Mouse (Mus musculus) midbrain, embryonic 12.5 days (tissue): ENCODE measurements around the gene Atxn3. TPM values are rescaled to one million over a fixed set of nuclear protein-coding genes. Genes with fewer than 3 reads are reported as not detected.
"Not testable (repeated sequence)": the region's sequence is repeated elsewhere in the genome, so short reads cannot be mapped to it uniquely, and the experiment has no call there.

Source experiments
- ATAC-seq: fragments of 200-750 bp; cut with Nextera tagmentation; 2 replicates; pipeline ENCODE4 v1.8.0; 2017; ENCODE audit warnings: low read depth, moderate TSS enrichment, moderate library complexity; ENCODE audit not compliant: low FRiP score
- H3K27ac ChIP-seq: fragments of 300-500 bp; sonication (generic); replicated peaks from 2 replicates; pipeline ENCODE4 v1.5.1; 2016; ENCODE audit warnings: mild to moderate bottlenecking
- H3K27me3 ChIP-seq: fragments of 300-500 bp; sonication (generic); 2 replicates; pipeline ENCODE4 v1.6.1; 2016; ENCODE audit warnings: mild to moderate bottlenecking
- H3K36me3 ChIP-seq: fragments of 300-500 bp; sonication (generic); 2 replicates; pipeline ENCODE4 v1.6.1; 2016
- H3K4me1 ChIP-seq: fragments of 300-500 bp; sonication (generic); 2 replicates; pipeline ENCODE4 v1.6.1; 2016
- H3K4me2 ChIP-seq: fragments of 300-500 bp; sonication (generic); replicated peaks from 2 replicates; pipeline ENCODE4 v1.6.1; 2016; ENCODE audit warnings: mild to moderate bottlenecking, moderate library complexity
- H3K4me3 ChIP-seq: fragments of 300-500 bp; sonication (generic); 2 replicates; pipeline ENCODE4 v1.5.1; 2016; ENCODE audit warnings: mild to moderate bottlenecking
- H3K9ac ChIP-seq: fragments of 300-500 bp; sonication (generic); replicated peaks from 2 replicates; pipeline ENCODE4 v1.6.1; 2016; ENCODE audit warnings: mild to moderate bottlenecking, moderate library complexity
- H3K9me3 ChIP-seq: fragments of 300-500 bp; sonication (generic); 2 replicates; pipeline ENCODE4 v1.6.1; 2016; ENCODE audit warnings: mild to moderate bottlenecking
- WGBS: fragments of 180-500 bp; shearing (Covaris S2); methylation state at CpG from one replicate; pipeline ENCODE4 v1.1.7; 2016; 5-methylcytosine and 5-hydroxymethylcytosine counted together
- polyA plus RNA-seq: library from polyadenylated mRNA; unstranded; fragments of >200 nt; fragmentation: Nextera tagmentation; extraction: Ambion mirVana; gene quantifications from 2 replicates; pipeline ENCODE4 v1.2.1, GENCODE M21; 2016

The Atxn3 gene
- polyA plus RNA-seq, 1 experiment from 2014 or later: 22.3 TPM

GRCm38 (mm10) chr12:101977404-101977915 is 19.4 kb upstream of the Atxn3 start:
- H3K4me2 ChIP-seq: peak overlapping the region; percentile 77
- WGBS: 91% methylated on average over 10 of the region's 10 CpGs

GRCm38 (mm10) chr12:101976651-101977403 is 18.8 kb upstream of the Atxn3 start:
- Histone ChIP-seq H3K27ac (no peak overlapping the region), H3K9me3 (no peaks in the 10 kb centered on the region), H3K4me1 (peaks cover 19% of the 10 kb centered on the region), H3K27me3 (no peaks in the 10 kb centered on the region), H3K36me3 (no peaks in the 10 kb centered on the region), H3K4me3 (peak overlapping the region; percentile 92), H3K4me2 (peak overlapping the region; percentile 77), H3K9ac (peak overlapping the region; percentile 96)
- WGBS: 20% methylated on average over 13 of the region's 13 CpGs
- no peak for ATAC-seq

More at GRCm38 (mm10) chr12:101977404-101977915, 19.4 kb upstream of the Atxn3 start:
- peaks cover 19% of the 10 kb centered on the region for H3K4me1 ChIP-seq
- H3K36me3 ChIP-seq: peaks cover 1% of the 10 kb centered on the region
- peak overlapping the region; percentile 92; the same call in 1 of the 2 replicates for H3K4me3 ChIP-seq
- H3K27ac ChIP-seq: no peak overlapping the region
- H3K27me3 ChIP-seq: no peaks in the 10 kb centered on the region
- ATAC-seq: no peak
- no peak overlapping the region for H3K9ac ChIP-seq
- H3K9me3 ChIP-seq: no peaks in the 10 kb centered on the region

GRCm38 (mm10) chr12:101975601-101976571 is 17.8 kb upstream of the Atxn3 start, which contains the start of gene Cpsf2:
Gene Cpsf2 (plus strand): TSS chr12:101975988.
- Histone ChIP-seq H3K4me2 (peak within 1 kb of the TSS; percentile 77), H3K9ac (peak within 1 kb of the TSS; percentile 96), H3K27me3 (no peaks in the 10 kb centered on the region), H3K27ac (peak within 1 kb of the TSS; percentile 86), H3K4me3 (peak within 1 kb of the TSS; percentile 92), H3K4me1 (peaks cover 19% of the 10 kb centered on the region), H3K36me3 (no peaks in the 10 kb centered on the region), H3K9me3 (no peaks in the 10 kb centered on the region)
- peak; percentile 98 for ATAC-seq
- WGBS: under 1% methylated on average over 77 of the region's 77 CpGs

- ATAC-seq: no peak
Observed at GRCm38 (mm10) chr12:101975167-101975600, 17.1 kb upstream of the Atxn3 start.

GRCm38 (mm10) chr12:101974571-101974970 is 16.5 kb upstream of the Atxn3 start:
- ATAC-seq: no peak
- H3K27ac ChIP-seq: peak overlapping the region; percentile 86
- H3K4me2 ChIP-seq: peak overlapping the region; percentile 77
- peaks cover 19% of the 10 kb centered on the region for H3K4me1 ChIP-seq
- no peaks in the 10 kb centered on the region for H3K36me3 ChIP-seq
- H3K27me3 ChIP-seq: no peaks in the 10 kb centered on the region
- H3K9me3 ChIP-seq: no peaks in the 10 kb centered on the region
- peak overlapping the region; percentile 96 for H3K9ac ChIP-seq
- peak overlapping the region; percentile 92 for H3K4me3 ChIP-seq
- WGBS: 5% methylated on average over 1 of the region's 1 CpGs

More at GRCm38 (mm10) chr12:101975167-101975600, 17.1 kb upstream of the Atxn3 start:
- Histone ChIP-seq H3K9me3 (no peaks in the 10 kb centered on the region), H3K4me2 (peak overlapping the region; percentile 77), H3K36me3 (no peaks in the 10 kb centered on the region), H3K27me3 (no peaks in the 10 kb centered on the region), H3K9ac (peak overlapping the region; percentile 96), H3K4me1 (peaks cover 19% of the 10 kb centered on the region), H3K27ac (peak overlapping the region; percentile 86), H3K4me3 (peak overlapping the region; percentile 92)
- 1% methylated on average over 23 of the region's 23 CpGs for WGBS

- no peaks in the 10 kb centered on the region for H3K27me3 ChIP-seq
- H3K27ac ChIP-seq: no peak overlapping the region
- H3K36me3 ChIP-seq: peaks cover 14% of the 10 kb centered on the region
- no peaks in the 10 kb centered on the region for H3K9me3 ChIP-seq
- no peak for ATAC-seq
- H3K4me2 ChIP-seq: no peak overlapping the region
- no peak overlapping the region for H3K4me3 ChIP-seq
- WGBS: 94% methylated on average over 3 of the region's 3 CpGs
- peaks cover 12% of the 10 kb centered on the region for H3K4me1 ChIP-seq
- no peak overlapping the region for H3K9ac ChIP-seq
Observed at GRCm38 (mm10) chr12:101972230-101972629, 14.2 kb upstream of the Atxn3 start.

GRCm38 (mm10) chr12:101971311-101971710 is 13.3 kb upstream of the Atxn3 start:
- Histone ChIP-seq H3K27me3 (no peaks in the 10 kb centered on the region), H3K27ac (no peak overlapping the region), H3K4me2 (no peak overlapping the region), H3K4me3 (no peak overlapping the region), H3K4me1 (0 out of 2 replicates have a peak, but pooled peaks cover 4% of the 10 kb centered on the region), H3K9me3 (no peaks in the 10 kb centered on the region), H3K36me3 (peaks cover 17% of the 10 kb centered on the region), H3K9ac (no peak overlapping the region)
- ATAC-seq: no peak
- 95% methylated on average over 2 of the region's 2 CpGs for WGBS

- H3K9me3 ChIP-seq, H3K27me3 ChIP-seq, H3K9ac ChIP-seq, ATAC-seq, H3K4me3 ChIP-seq, H3K36me3 ChIP-seq, H3K27ac ChIP-seq: not testable (repeated sequence)
- Histone ChIP-seq H3K4me2 (peak overlapping the region; percentile 63; the same call in 1 of the 2 replicates), H3K4me1 (peaks cover 13% of the 10 kb centered on the region)
- WGBS: 91% methylated on average over 5 of the region's 5 CpGs
Observed at GRCm38 (mm10) chr12:101958960-101959780, 1.1 kb upstream of the Atxn3 start.

GRCm38 (mm10) chr12:101958556-101958955 is 510 bp upstream of the Atxn3 start:
- peak; percentile 29 for ATAC-seq
- H3K27ac ChIP-seq: no peak overlapping the region
- no peak overlapping the region; the same call in 1 of the 2 replicates for H3K9ac ChIP-seq
- 58% methylated on average over 9 of the region's 9 CpGs for WGBS
- H3K4me3 ChIP-seq: 0 out of 2 replicates have a peak overlapping the region, but pooled peaks have one; percentile 89
- H3K4me1 ChIP-seq: peaks cover 13% of the 10 kb centered on the region
- H3K9me3 ChIP-seq: no peaks in the 10 kb centered on the region
- peak overlapping the region; percentile 63 for H3K4me2 ChIP-seq
- no peaks in the 10 kb centered on the region for H3K36me3 ChIP-seq
- H3K27me3 ChIP-seq: no peaks in the 10 kb centered on the region

GRCm38 (mm10) chr12:101957079-101957941 is 736 bp downstream of the Atxn3 start:
- Histone ChIP-seq H3K36me3 (no peaks in the 10 kb centered on the region), H3K9ac (peak overlapping the region; percentile 86), H3K4me3 (peak overlapping the region; percentile 89), H3K4me2 (peak overlapping the region; percentile 63), H3K9me3 (no peaks in the 10 kb centered on the region), H3K27me3 (no peaks in the 10 kb centered on the region), H3K4me1 (peaks cover 13% of the 10 kb centered on the region), H3K27ac (peak overlapping the region; percentile 52; the same call in 1 of the 2 replicates)
- 15% methylated on average over 26 of the region's 26 CpGs for WGBS
- no peak for ATAC-seq
